Mouse (Mus musculus) stomach, embryonic 14.5 days (tissue): Measurements from ENCODE around the gene Rgs4. TPM values are rescaled to one million over a fixed set of nuclear protein-coding genes. Genes with fewer than 3 reads are reported as not detected.
A peak's percentile ranks its signal among the peaks of the same experiment; 100 is the strongest.

Source experiments
- ATAC-seq: fragments of 200-750 bp; cut with Nextera tagmentation; 2 replicates; pipeline ENCODE4 v1.8.0; 2017; ENCODE audit warnings: low read depth, moderate TSS enrichment; ENCODE audit not compliant: insufficient number of reproducible peaks, insufficient read depth, low FRiP score
- H3K27ac ChIP-seq: fragments of 300-500 bp; sonication (generic); 2 replicates; pipeline ENCODE4 v1.5.1; 2014; ENCODE audit warnings: mild to moderate bottlenecking, low read length, moderate library complexity, mixed read lengths
- H3K27me3 ChIP-seq: fragments of 300-500 bp; sonication (generic); 2 replicates; pipeline ENCODE4 v1.6.1; 2014; ENCODE audit warnings: low read length, control low read depth, mixed read lengths; ENCODE audit not compliant: control insufficient read depth, insufficient read depth
- H3K36me3 ChIP-seq: fragments of 300-500 bp; sonication (generic); 2 replicates; pipeline ENCODE4 v1.6.1; 2014; ENCODE audit warnings: mild to moderate bottlenecking, control low read depth, low read length, moderate library complexity, mixed read lengths; ENCODE audit not compliant: control insufficient read depth, insufficient read depth
- H3K4me1 ChIP-seq: fragments of 300-500 bp; sonication (generic); 2 replicates; pipeline ENCODE4 v1.6.1; 2014; ENCODE audit warnings: low read length, control low read depth, mixed read lengths; ENCODE audit not compliant: control insufficient read depth, insufficient read depth
- H3K4me2 ChIP-seq: fragments of 300-500 bp; sonication (generic); replicated peaks from 2 replicates; pipeline ENCODE4 v1.6.1; 2014; ENCODE audit warnings: low read depth, low read length, control low read depth
- H3K4me3 ChIP-seq: fragments of 300-500 bp; sonication (generic); 2 replicates; pipeline ENCODE4 v1.5.1; 2014; ENCODE audit warnings: low read depth, low read length, control low read depth
- H3K9ac ChIP-seq: fragments of 300-500 bp; sonication (generic); replicated peaks from 2 replicates; pipeline ENCODE4 v1.6.1; 2014; ENCODE audit warnings: low read depth, mild to moderate bottlenecking, control low read depth, low read length, moderate library complexity, mixed read lengths
- H3K9me3 ChIP-seq: fragments of 300-500 bp; sonication (generic); 2 replicates; pipeline ENCODE4 v1.6.1; 2016; ENCODE audit warnings: low read depth, low read length, control low read depth; ENCODE audit not compliant: control insufficient read depth
- WGBS: fragments of 180-500 bp; shearing (Covaris S2); extraction: QIAGEN DNeasy Blood & Tissue Kit; methylation state at CpG from one replicate; pipeline ENCODE4 v1.1.7; 2014; 5-methylcytosine and 5-hydroxymethylcytosine counted together
- polyA plus RNA-seq: library from polyadenylated mRNA; unstranded; fragments of >200 nt; fragmentation: Nextera tagmentation; extraction: Ambion mirVana; gene quantifications from 2 replicates; pipeline ENCODE4 v1.2.1, GENCODE M21; 2014

Rgs4 gene
- polyA plus RNA-seq = 5.0 and 5.7 TPM in 2 replicates

- Histone ChIP-seq H3K27ac (no peak within 1 kb of the TSS), H3K36me3 (no peaks in the 10 kb centered on the region), H3K9me3 (no peaks in the 10 kb centered on the region), H3K4me3 (peak within 1 kb of the TSS; percentile 27), H3K27me3 (no peaks in the 10 kb centered on the region), H3K9ac (no peak within 1 kb of the TSS), H3K4me1 (no peaks in the 10 kb centered on the region), H3K4me2 (peak within 1 kb of the TSS; percentile 54)
- peak; percentile 71; the same call in 1 of the 2 replicates for ATAC-seq
- WGBS = under 1% methylated on average over 16 of the region's 16 CpGs
Measured at GRCm38 (mm10) chr1:169747473-169747872, at the start of gene Rgs4. TSS of gene Rgs4 (minus strand) at chr1:169747642.

DNA sequence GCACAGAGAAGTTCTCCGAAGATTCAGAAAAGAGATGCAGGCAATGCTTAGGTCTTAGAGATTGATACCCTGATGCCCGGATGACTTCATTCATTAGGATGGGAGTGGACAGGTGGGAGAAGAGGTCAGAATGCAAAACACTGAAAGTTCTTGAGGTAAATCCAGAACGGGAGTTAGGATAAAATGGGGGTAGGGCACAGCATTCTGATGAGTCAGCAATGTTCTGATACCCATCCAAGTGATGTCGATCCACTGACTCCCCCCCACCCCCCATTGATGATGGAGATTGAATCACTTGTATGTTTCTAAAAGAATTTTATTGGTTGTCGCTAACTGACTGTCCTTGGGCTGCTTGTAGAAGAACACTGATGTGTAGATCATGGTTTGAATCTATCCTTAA lies 45.0 kb upstream of the Rgs4 start:
- no peak for ATAC-seq

GRCm38 (mm10) chr1:169785981-169786380 lies 38.5 kb upstream of the Rgs4 start:
- Histone ChIP-seq H3K36me3 (no peaks in the 10 kb centered on the region), H3K9ac (no peak overlapping the region), H3K4me1 (no peaks in the 10 kb centered on the region), H3K4me2 (no peak overlapping the region), H3K27ac (no peak overlapping the region), H3K4me3 (no peak overlapping the region), H3K9me3 (no peaks in the 10 kb centered on the region), H3K27me3 (no peaks in the 10 kb centered on the region)
- 89% methylated on average over 3 of the region's 3 CpGs for WGBS
- ATAC-seq = no peak

More for the DNA sequence above, 45.0 kb upstream of the Rgs4 start:
- 88% methylated on average over 5 of the region's 5 CpGs for WGBS
- no peak overlapping the region for H3K4me3 ChIP-seq
- no peak overlapping the region for H3K4me2 ChIP-seq
- no peaks in the 10 kb centered on the region for H3K4me1 ChIP-seq
- H3K36me3 ChIP-seq = no peaks in the 10 kb centered on the region
- H3K27ac ChIP-seq = no peak overlapping the region
- H3K9ac ChIP-seq = no peak overlapping the region
- H3K9me3 ChIP-seq = no peaks in the 10 kb centered on the region
- no peaks in the 10 kb centered on the region for H3K27me3 ChIP-seq

DNA sequence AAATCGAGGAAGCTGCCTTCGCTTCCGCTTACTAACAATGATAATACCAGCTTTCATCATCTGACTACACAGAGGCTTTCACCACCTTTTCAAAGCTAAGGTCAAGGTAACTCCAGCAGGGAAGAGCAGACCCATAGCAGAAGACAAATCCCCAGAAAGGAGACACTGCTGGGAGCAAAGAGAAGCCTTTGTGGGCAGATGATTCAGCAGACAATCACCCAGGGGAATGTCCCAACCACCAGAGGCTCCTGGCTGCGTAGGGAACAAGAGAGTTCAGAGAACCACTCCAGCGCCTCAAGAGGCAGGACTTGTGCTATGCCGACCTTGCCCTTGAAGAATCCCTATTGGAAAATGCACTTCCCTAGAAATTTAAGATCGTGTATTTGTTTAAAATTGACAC lies 29.1 kb upstream of the Rgs4 start:
- no peak for ATAC-seq
- Histone ChIP-seq H3K36me3 (no peaks in the 10 kb centered on the region), H3K4me3 (no peak overlapping the region), H3K4me2 (no peak overlapping the region), H3K4me1 (no peaks in the 10 kb centered on the region), H3K9me3 (no peaks in the 10 kb centered on the region), H3K9ac (no peak overlapping the region), H3K27ac (no peak overlapping the region), H3K27me3 (no peaks in the 10 kb centered on the region)
- WGBS = 69% methylated on average over 7 of the region's 7 CpGs

- no peaks in the 10 kb centered on the region for H3K36me3 ChIP-seq
- WGBS = 85% methylated on average over 2 of the region's 2 CpGs
- no peak overlapping the region for H3K9ac ChIP-seq
- H3K4me3 ChIP-seq = no peak overlapping the region
- no peak for ATAC-seq
- no peak overlapping the region for H3K4me2 ChIP-seq
- no peaks in the 10 kb centered on the region for H3K27me3 ChIP-seq
- no peaks in the 10 kb centered on the region for H3K4me1 ChIP-seq
- no peaks in the 10 kb centered on the region for H3K9me3 ChIP-seq
- H3K27ac ChIP-seq = no peak overlapping the region
Measured at GRCm38 (mm10) chr1:169764619-169764955, 17.1 kb upstream of the Rgs4 start.

GRCm38 (mm10) chr1:169763858-169764618 lies 16.6 kb upstream of the Rgs4 start:
- Histone ChIP-seq H3K36me3 (no peaks in the 10 kb centered on the region), H3K27ac (no peak overlapping the region), H3K9ac (no peak overlapping the region), H3K27me3 (no peaks in the 10 kb centered on the region), H3K9me3 (no peaks in the 10 kb centered on the region), H3K4me2 (no peak overlapping the region), H3K4me1 (no peaks in the 10 kb centered on the region), H3K4me3 (no peak overlapping the region)
- whole genome bisulfite sequencing = 88% methylated on average over 9 of the region's 9 CpGs
- no peak for ATAC-seq

DNA sequence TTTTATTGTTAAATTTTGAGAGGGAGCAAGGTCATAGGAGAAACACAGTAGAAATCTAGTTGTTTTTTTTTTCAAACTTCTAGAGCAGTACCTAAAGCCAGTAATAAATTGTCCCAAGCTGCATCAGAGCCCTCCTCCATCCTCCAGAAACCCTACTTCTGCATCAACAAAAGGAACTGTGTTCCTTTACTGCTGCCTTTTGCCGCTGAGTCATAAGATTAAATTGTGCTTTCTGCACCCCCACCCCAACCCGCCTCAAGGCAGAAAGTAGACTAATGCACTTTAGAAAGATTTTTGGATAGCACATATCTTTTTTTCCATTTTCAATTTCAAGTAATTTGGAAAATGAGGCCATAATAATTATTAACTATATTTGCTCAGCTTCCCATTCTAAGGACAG lies 15.1 kb upstream of the Rgs4 start:
- H3K4me2 ChIP-seq = no peak overlapping the region
- ATAC-seq = no peak
- H3K4me1 ChIP-seq = no peaks in the 10 kb centered on the region
- WGBS = 81% methylated on average over 2 of the region's 2 CpGs
- no peak overlapping the region for H3K27ac ChIP-seq
- no peaks in the 10 kb centered on the region for H3K36me3 ChIP-seq
- H3K9me3 ChIP-seq = no peaks in the 10 kb centered on the region
- no peaks in the 10 kb centered on the region for H3K27me3 ChIP-seq
- H3K9ac ChIP-seq = no peak overlapping the region
- no peak overlapping the region for H3K4me3 ChIP-seq

- Histone ChIP-seq H3K27ac (no peak overlapping the region), H3K27me3 (no peaks in the 10 kb centered on the region), H3K9me3 (no peaks in the 10 kb centered on the region), H3K9ac (no peak overlapping the region), H3K4me2 (no peak overlapping the region), H3K36me3 (no peaks in the 10 kb centered on the region), H3K4me1 (no peaks in the 10 kb centered on the region), H3K4me3 (no peak overlapping the region)
- 52% methylated on average over 2 of the region's 3 CpGs for WGBS
- no peak for ATAC-seq
Measured at GRCm38 (mm10) chr1:169756532-169756931, 9.1 kb upstream of the Rgs4 start.

GRCm38 (mm10) chr1:169752395-169752794 lies 5.0 kb upstream of the Rgs4 start:
- no peaks in the 10 kb centered on the region for H3K9me3 ChIP-seq
- H3K36me3 ChIP-seq = no peaks in the 10 kb centered on the region
- 5% methylated on average over 4 of the region's 4 CpGs for WGBS
- no peak overlapping the region for H3K9ac ChIP-seq
- no peaks in the 10 kb centered on the region for H3K27me3 ChIP-seq
- H3K4me2 ChIP-seq = no peak overlapping the region
- H3K27ac ChIP-seq = no peak overlapping the region
- no peaks in the 10 kb centered on the region for H3K4me1 ChIP-seq
- H3K4me3 ChIP-seq = no peak overlapping the region
- no peak for ATAC-seq
